Mouse (Mus musculus): ENCODE results near the gene Egln3. TPM values are rescaled to one million over a fixed set of nuclear protein-coding genes. Genes with fewer than 3 reads are reported as not detected.

Gene Egln3
- polyA plus RNA-seq, 1 experiment from 2014 or later, result 12.1 TPM

GRCm38 (mm10) chr12:54184264-54184663, 19.4 kb downstream of the Egln3 start:
- ATAC-seq (no peak), DNase-seq (no peak)
- Histone ChIP-seq H3K4me1 (ENCODE audit: insufficient read depth) (peaks cover 31% of the 10 kb centered on the region), H3K27ac (ENCODE audit: low read depth) (no peak overlapping the region), H3K9ac (replicated peaks) (no peak overlapping the region), H3K4me2 (ENCODE audit: low read depth, low read length) (no peak overlapping the region), H3K27me3 (ENCODE audit: insufficient read depth, low read length) (no peaks in the 10 kb centered on the region), H3K4me3 (ENCODE audit: low read depth, low read length) (no peak overlapping the region), H3K36me3 (replicated peaks; ENCODE audit: insufficient read depth, low read length) (peaks cover 49% of the 10 kb centered on the region), H3K9me3 (ENCODE audit: low read length) (no peaks in the 10 kb centered on the region)
- TF ChIP-seq CTCF (IDR thresholded peaks at IDR 0.05; ENCODE audit: low read depth) (no peak), EP300 (IDR thresholded peaks at IDR 0.05; ENCODE audit: low read depth) (no peak)
- 70% methylated on average over 7 of the region's 7 CpGs for WGBS (ENCODE audit: insufficient replicate concordance)

- no peaks in the 10 kb centered on the region for H3K27me3 ChIP-seq (ENCODE audit: insufficient read depth, low read length)
- H3K4me3 ChIP-seq (ENCODE audit: low read depth, low read length), result no peak overlapping the region
- no peaks in the 10 kb centered on the region for H3K9me3 ChIP-seq (ENCODE audit: low read length)
- no peak overlapping the region for H3K4me2 ChIP-seq (ENCODE audit: low read depth, low read length)
- ATAC-seq, result no peak
- DNase-seq, result no peak
- TF ChIP-seq CTCF (IDR thresholded peaks at IDR 0.05; ENCODE audit: low read depth) (no peak), EP300 (IDR thresholded peaks at IDR 0.05; ENCODE audit: low read depth) (no peak)
- H3K4me1 ChIP-seq (ENCODE audit: insufficient read depth), result no peaks in the 10 kb centered on the region
- no peak overlapping the region for H3K27ac ChIP-seq (ENCODE audit: low read depth)
- no peak overlapping the region for H3K9ac ChIP-seq (replicated peaks)
- peaks cover 44% of the 10 kb centered on the region for H3K36me3 ChIP-seq (replicated peaks; ENCODE audit: insufficient read depth, low read length)
- WGBS (ENCODE audit: insufficient replicate concordance), result 78% methylated on average over 3 of the region's 3 CpGs
These were observed 25.3 kb downstream of the Egln3 start for GRCm38 (mm10) chr12:54178323-54178722.

- WGBS (ENCODE audit: insufficient replicate concordance), result 81% methylated on average over 4 of the region's 4 CpGs
These were observed 34.9 kb downstream of the Egln3 start for GRCm38 (mm10) chr12:54168786-54169185.

GRCm38 (mm10) chr12:54167737-54168136, 35.9 kb downstream of the Egln3 start:
- H3K4me3 ChIP-seq (ENCODE audit: low read depth, low read length), result no peak overlapping the region
- WGBS (ENCODE audit: insufficient replicate concordance), result 82% methylated on average over 6 of the region's 6 CpGs
- DNase-seq (peak; percentile 50), ATAC-seq (no peak)
- peak; percentile 67 for TF ChIP-seq CTCF (IDR thresholded peaks at IDR 0.05; ENCODE audit: low read depth)
- TF ChIP-seq EP300 (IDR thresholded peaks at IDR 0.05; ENCODE audit: low read depth), result no peak
- H3K9me3 ChIP-seq (ENCODE audit: low read length), result no peaks in the 10 kb centered on the region
- H3K36me3 ChIP-seq (replicated peaks; ENCODE audit: insufficient read depth, low read length), result no peaks in the 10 kb centered on the region
- no peak overlapping the region for H3K27ac ChIP-seq (ENCODE audit: low read depth)
- H3K4me2 ChIP-seq (ENCODE audit: low read depth, low read length), result no peak overlapping the region
- no peak overlapping the region for H3K9ac ChIP-seq (replicated peaks)
- H3K27me3 ChIP-seq (ENCODE audit: insufficient read depth, low read length), result no peaks in the 10 kb centered on the region
- H3K4me1 ChIP-seq (ENCODE audit: insufficient read depth), result peaks cover 21% of the 10 kb centered on the region

More at GRCm38 (mm10) chr12:54168786-54169185, 34.9 kb downstream of the Egln3 start:
- Histone ChIP-seq H3K27me3 (ENCODE audit: insufficient read depth, low read length) (no peaks in the 10 kb centered on the region), H3K9me3 (ENCODE audit: low read length) (no peaks in the 10 kb centered on the region), H3K9ac (replicated peaks) (no peak overlapping the region), H3K4me1 (ENCODE audit: insufficient read depth) (peaks cover 14% of the 10 kb centered on the region), H3K27ac (ENCODE audit: low read depth) (no peak overlapping the region), H3K4me3 (ENCODE audit: low read depth, low read length) (no peak overlapping the region), H3K36me3 (replicated peaks; ENCODE audit: insufficient read depth, low read length) (no peaks in the 10 kb centered on the region), H3K4me2 (ENCODE audit: low read depth, low read length) (no peak overlapping the region)
- DNase-seq (no peak), ATAC-seq (no peak)
- TF ChIP-seq EP300 (IDR thresholded peaks at IDR 0.05; ENCODE audit: low read depth) (no peak), CTCF (IDR thresholded peaks at IDR 0.05; ENCODE audit: low read depth) (no peak)

GRCm38 (mm10) chr12:54164724-54165050, 39.0 kb downstream of the Egln3 start:
- Histone ChIP-seq H3K9me3 (ENCODE audit: low read length) (no peaks in the 10 kb centered on the region), H3K9ac (replicated peaks) (no peak overlapping the region), H3K27ac (ENCODE audit: low read depth) (peak overlapping the region; percentile 61), H3K4me3 (ENCODE audit: low read depth, low read length) (no peak overlapping the region), H3K36me3 (replicated peaks; ENCODE audit: insufficient read depth, low read length) (no peaks in the 10 kb centered on the region), H3K27me3 (ENCODE audit: insufficient read depth, low read length) (no peaks in the 10 kb centered on the region), H3K4me1 (ENCODE audit: insufficient read depth) (peaks cover 42% of the 10 kb centered on the region), H3K4me2 (ENCODE audit: low read depth, low read length) (no peak overlapping the region)
- DNase-seq (peak; percentile 36), ATAC-seq (no peak)
- WGBS (ENCODE audit: insufficient replicate concordance), result 27% methylated on average over 6 of the region's 6 CpGs
- TF ChIP-seq CTCF (IDR thresholded peaks at IDR 0.05; ENCODE audit: low read depth) (no peak), EP300 (IDR thresholded peaks at IDR 0.05; ENCODE audit: low read depth) (no peak)

- no peaks in the 10 kb centered on the region for H3K36me3 ChIP-seq (replicated peaks; ENCODE audit: insufficient read depth, low read length)
- TF ChIP-seq EP300 (IDR thresholded peaks at IDR 0.05; ENCODE audit: low read depth), result no peak
- TF ChIP-seq CTCF (IDR thresholded peaks at IDR 0.05; ENCODE audit: low read depth), result no peak
- H3K4me3 ChIP-seq (ENCODE audit: low read depth, low read length), result no peak overlapping the region
- no peaks in the 10 kb centered on the region for H3K9me3 ChIP-seq (ENCODE audit: low read length)
- peaks cover 45% of the 10 kb centered on the region for H3K4me1 ChIP-seq (ENCODE audit: insufficient read depth)
- H3K9ac ChIP-seq (replicated peaks), result 0 out of 2 replicates have a peak overlapping the region, but pooled peaks have one; percentile 19
- H3K27ac ChIP-seq (ENCODE audit: low read depth), result peak overlapping the region; percentile 61
- H3K27me3 ChIP-seq (ENCODE audit: insufficient read depth, low read length), result no peaks in the 10 kb centered on the region
- ATAC-seq (no peak), DNase-seq (no peak)
- no peak overlapping the region for H3K4me2 ChIP-seq (ENCODE audit: low read depth, low read length)
- 39% methylated on average over 9 of the region's 9 CpGs for WGBS (ENCODE audit: insufficient replicate concordance)
These were observed 39.5 kb downstream of the Egln3 start for GRCm38 (mm10) chr12:54164040-54164723.
